Mouse (Mus musculus) bone marrow, adult 2 months (tissue): ENCODE results near the gene Prc1.

Experiments used
- CTCF ChIP-seq: fragments of 200-500 bp; IDR thresholded peaks from 2 replicates; pipeline ENCODE4 v1.5.1; 2011; ENCODE audit warnings: low read length, control low read depth; ENCODE audit not compliant: control insufficient read depth, insufficient read depth
- POLR2A ChIP-seq: fragments of 200-500 bp; IDR thresholded peaks from 2 replicates; pipeline ENCODE4 v1.6.1; 2011; ENCODE audit warnings: low read depth, mild to moderate bottlenecking, control low read depth, low read length, borderline replicate concordance; ENCODE audit not compliant: control insufficient read depth

DNA sequence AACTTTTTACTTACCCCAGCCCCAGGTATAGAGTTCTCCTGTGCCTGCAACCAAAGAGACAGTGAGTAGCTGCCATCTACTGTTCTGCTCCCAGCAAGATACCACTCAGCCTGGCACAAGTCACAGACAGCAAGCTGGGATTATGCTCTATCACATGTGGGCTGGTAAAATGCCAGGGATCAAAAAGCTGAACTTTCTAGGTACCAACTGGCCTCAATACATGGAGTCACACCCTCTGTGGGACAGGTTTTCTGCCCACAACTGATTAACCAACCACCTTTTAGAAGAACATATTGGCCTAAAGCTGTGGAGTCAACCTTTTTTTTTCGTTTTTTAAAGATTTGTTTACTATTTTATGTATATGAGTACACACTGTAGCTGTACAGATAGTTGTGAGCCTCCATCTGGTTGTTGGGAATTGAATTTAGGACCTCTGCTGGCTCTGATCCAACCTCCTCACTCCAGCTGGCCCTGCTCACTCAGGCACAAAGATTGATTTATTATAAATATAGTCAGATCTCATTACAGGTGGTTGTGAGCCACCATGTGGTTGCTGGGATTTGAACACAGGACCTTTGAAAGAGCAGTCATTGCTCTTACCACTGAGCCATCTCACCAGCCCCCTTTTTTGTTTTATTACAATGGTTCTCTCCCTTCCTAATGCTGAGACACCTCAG, 23.3 kb downstream of the Prc1 start:
- no peak for TF ChIP-seq POLR2A
- no peak for TF ChIP-seq CTCF
